Mouse (Mus musculus) bone marrow, adult 2 months (tissue): ENCODE data around the gene Lgalsl.

Experiments used
- CTCF ChIP-seq: fragments of 200-500 bp; IDR thresholded peaks from 2 replicates; pipeline ENCODE4 v1.5.1; 2011; ENCODE audit warnings: low read length, control low read depth; ENCODE audit not compliant: control insufficient read depth, insufficient read depth
- POLR2A ChIP-seq: fragments of 200-500 bp; IDR thresholded peaks from 2 replicates; pipeline ENCODE4 v1.6.1; 2011; ENCODE audit warnings: low read depth, mild to moderate bottlenecking, control low read depth, low read length, borderline replicate concordance; ENCODE audit not compliant: control insufficient read depth

DNA sequence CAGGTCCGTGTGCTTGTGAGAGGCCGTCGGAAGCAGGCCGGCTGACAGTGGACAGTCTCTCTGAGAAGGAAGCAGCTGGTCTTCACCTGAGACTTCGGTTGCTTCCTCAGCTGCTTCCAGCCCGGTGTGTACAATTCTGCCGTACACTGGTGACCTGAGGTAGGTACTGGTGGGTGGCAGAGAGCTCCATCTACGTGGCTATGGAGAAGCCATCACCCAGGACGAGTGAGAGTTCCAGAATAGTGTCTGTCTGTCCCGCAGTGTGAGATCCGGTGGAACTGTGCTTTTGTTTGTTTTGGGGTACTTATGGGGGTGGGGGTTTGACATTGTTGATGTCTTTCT is 36.0 kb downstream of the Lgalsl start:
- TF ChIP-seq CTCF = no peak
- TF ChIP-seq POLR2A = no peak
